Mouse (Mus musculus): Measurements from ENCODE around the gene Lypd8. TPM values are rescaled to one million over a fixed set of nuclear protein-coding genes. Genes with fewer than 3 reads are reported as not detected.
"Not testable (repeated sequence)": the region's sequence is repeated elsewhere in the genome, so short reads cannot be mapped to it uniquely, and the experiment has no call there.

Gene Lypd8
- polyA plus RNA-seq, 1 experiment from 2014 or later: 0.28 TPM

DNA sequence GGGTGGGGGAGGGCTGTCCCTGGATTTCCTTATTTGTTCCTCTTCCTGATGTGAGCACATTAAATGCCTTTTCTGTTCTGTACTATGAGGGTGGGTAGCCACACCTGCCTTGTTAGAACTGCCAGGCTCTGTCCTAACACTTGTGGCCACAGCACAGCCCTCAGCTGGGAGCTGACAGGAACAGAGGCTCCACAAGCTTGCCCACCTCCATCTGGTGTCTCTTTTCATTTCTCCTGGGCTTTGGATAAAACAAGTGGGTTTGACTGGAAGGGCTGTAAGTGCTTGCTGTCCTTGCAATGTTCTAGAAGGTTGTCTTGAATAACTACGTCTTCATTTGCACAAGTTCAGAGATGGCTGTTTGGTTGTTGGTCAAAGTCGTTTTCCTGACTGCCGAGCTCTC, 23.9 kb upstream of the Lypd8 start:
- 64% methylated on average over 3 of the region's 3 CpGs for WGBS
- Histone ChIP-seq H3K4me3 (replicated peaks; ENCODE audit: low read depth, low read length) (no peak overlapping the region), H3K27me3 (ENCODE audit: insufficient read depth, low read length) (no peaks in the 10 kb centered on the region), H3K27ac (no peak overlapping the region), H3K4me1 (replicated peaks; ENCODE audit: insufficient read depth, low read length) (no peaks in the 10 kb centered on the region), H3K9ac (ENCODE audit: low read depth, low read length) (no peak overlapping the region), H3K9me3 (replicated peaks; ENCODE audit: low read length) (no peaks in the 10 kb centered on the region), H3K36me3 (ENCODE audit: insufficient read depth, low read length) (no peaks in the 10 kb centered on the region), H3K4me2 (ENCODE audit: low read length) (no peak overlapping the region)
- no peak for ATAC-seq (replicated peaks; ENCODE audit: low FRiP score, low read depth)
- DNase-seq (ENCODE audit: low spot score): no peak
- no peak for TF ChIP-seq CTCF (IDR thresholded peaks at IDR 0.05; ENCODE audit: low read depth)

DNA sequence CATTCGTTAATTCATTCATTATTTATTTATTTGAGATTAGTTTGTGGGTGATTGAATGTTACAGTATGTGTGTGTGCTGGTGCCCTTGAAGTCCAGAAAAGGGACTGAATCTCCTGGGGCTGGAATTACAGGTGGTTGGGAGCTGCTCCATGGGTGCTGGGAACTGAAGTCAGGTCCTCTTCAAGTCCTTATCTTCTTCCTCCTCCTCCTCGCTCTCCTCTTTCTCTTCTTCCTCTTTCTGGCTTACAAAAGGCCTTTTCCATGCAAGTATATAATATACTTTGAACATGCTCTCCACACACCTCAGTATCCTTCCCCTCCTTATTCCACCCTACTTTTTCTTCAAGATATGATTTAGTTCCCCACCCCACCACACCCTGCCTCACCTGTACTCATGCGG, 21.8 kb upstream of the Lypd8 start:
- H3K36me3 ChIP-seq (ENCODE audit: insufficient read depth, low read length): no peaks in the 10 kb centered on the region
- no peaks in the 10 kb centered on the region for H3K27me3 ChIP-seq (ENCODE audit: insufficient read depth, low read length)
- ATAC-seq (replicated peaks; ENCODE audit: low FRiP score, low read depth): no peak
- H3K4me2 ChIP-seq (ENCODE audit: low read length): no peak overlapping the region
- H3K27ac ChIP-seq: no peak overlapping the region
- no peak overlapping the region for H3K4me3 ChIP-seq (replicated peaks; ENCODE audit: low read depth, low read length)
- no peak for DNase-seq (ENCODE audit: low spot score)
- 92% methylated on average over 3 of the region's 3 CpGs for WGBS
- H3K4me1 ChIP-seq (replicated peaks; ENCODE audit: insufficient read depth, low read length): no peaks in the 10 kb centered on the region
- no peaks in the 10 kb centered on the region for H3K9me3 ChIP-seq (replicated peaks; ENCODE audit: low read length)
- H3K9ac ChIP-seq (ENCODE audit: low read depth, low read length): no peak overlapping the region
- no peak for TF ChIP-seq CTCF (IDR thresholded peaks at IDR 0.05; ENCODE audit: low read depth)

DNA sequence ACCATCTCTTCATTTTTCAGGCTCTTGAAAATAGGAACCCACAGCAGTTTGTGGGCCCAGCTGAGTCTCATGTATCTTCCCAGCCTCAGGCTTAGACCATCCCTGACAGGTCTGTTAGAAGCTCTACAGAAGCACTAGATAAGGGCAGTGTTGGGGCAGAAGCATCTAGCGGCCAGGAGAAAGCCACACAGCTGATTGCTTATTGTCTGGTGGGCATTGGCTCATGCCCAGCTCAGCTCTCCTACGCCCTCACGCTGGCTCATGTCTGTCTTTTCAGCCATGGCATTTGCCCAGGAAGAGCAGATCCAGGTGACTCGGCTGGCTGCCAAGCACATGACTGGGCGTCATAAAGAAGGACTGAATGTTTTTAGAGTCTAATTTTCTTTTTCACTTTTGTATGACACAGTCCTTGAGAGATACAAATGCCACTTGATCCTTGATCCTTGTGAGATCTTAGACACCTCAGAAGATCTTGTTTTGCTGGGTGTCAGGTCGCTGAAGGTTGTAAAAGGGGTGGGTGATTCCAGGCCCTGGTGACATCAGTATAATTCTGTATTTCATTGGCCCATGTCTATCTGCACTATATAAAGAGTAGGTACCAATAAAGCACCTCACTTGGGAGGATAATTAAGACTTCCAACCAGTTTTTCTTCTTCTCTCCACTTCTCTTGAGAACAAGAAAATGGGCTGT, 20.9 kb upstream of the Lypd8 start:
- no peak overlapping the region for H3K9ac ChIP-seq (ENCODE audit: low read depth, low read length)
- 81% methylated on average over 6 of the region's 6 CpGs for WGBS
- DNase-seq (ENCODE audit: low spot score) (no peak), ATAC-seq (replicated peaks; ENCODE audit: low FRiP score, low read depth) (no peak)
- no peaks in the 10 kb centered on the region for H3K9me3 ChIP-seq (replicated peaks; ENCODE audit: low read length)
- no peak overlapping the region for H3K27ac ChIP-seq
- no peaks in the 10 kb centered on the region for H3K4me1 ChIP-seq (replicated peaks; ENCODE audit: insufficient read depth, low read length)
- H3K36me3 ChIP-seq (ENCODE audit: insufficient read depth, low read length): no peaks in the 10 kb centered on the region
- no peaks in the 10 kb centered on the region for H3K27me3 ChIP-seq (ENCODE audit: insufficient read depth, low read length)
- TF ChIP-seq CTCF (IDR thresholded peaks at IDR 0.05; ENCODE audit: low read depth): no peak
- H3K4me2 ChIP-seq (ENCODE audit: low read length): no peak overlapping the region
- H3K4me3 ChIP-seq (replicated peaks; ENCODE audit: low read depth, low read length): no peak overlapping the region

DNA sequence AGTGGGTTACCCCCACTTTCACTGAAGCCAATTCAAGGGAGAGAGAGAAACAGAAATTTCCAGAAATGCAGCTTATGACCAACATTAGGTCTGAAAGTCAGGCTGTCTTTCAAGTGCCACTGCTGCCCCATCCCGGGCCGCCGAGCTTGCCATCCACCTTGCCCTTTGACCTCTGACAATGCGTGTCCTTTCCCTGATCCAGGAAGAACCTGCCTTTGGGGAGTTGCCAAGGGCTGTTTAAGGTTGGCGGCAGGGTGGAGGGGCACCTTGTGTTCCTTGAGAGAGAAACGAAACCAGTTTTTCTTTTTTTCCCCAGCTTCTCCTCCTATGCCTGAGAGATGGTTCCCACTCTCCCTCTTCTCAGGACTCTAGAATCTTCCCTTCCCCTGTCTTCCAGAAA, 16.3 kb upstream of the Lypd8 start:
- H3K9ac ChIP-seq (ENCODE audit: low read depth, low read length); ATAC-seq (replicated peaks; ENCODE audit: low FRiP score, low read depth); H3K9me3 ChIP-seq (replicated peaks; ENCODE audit: low read length); H3K36me3 ChIP-seq (ENCODE audit: insufficient read depth, low read length); H3K4me3 ChIP-seq (replicated peaks; ENCODE audit: low read depth, low read length); H3K4me2 ChIP-seq (ENCODE audit: low read length); H3K4me1 ChIP-seq (replicated peaks; ENCODE audit: insufficient read depth, low read length); H3K27me3 ChIP-seq (ENCODE audit: insufficient read depth, low read length); H3K27ac ChIP-seq; DNase-seq (ENCODE audit: low spot score): not testable (repeated sequence)
- WGBS: no CpG with 5 or more reads among the region's 6 CpGs

DNA sequence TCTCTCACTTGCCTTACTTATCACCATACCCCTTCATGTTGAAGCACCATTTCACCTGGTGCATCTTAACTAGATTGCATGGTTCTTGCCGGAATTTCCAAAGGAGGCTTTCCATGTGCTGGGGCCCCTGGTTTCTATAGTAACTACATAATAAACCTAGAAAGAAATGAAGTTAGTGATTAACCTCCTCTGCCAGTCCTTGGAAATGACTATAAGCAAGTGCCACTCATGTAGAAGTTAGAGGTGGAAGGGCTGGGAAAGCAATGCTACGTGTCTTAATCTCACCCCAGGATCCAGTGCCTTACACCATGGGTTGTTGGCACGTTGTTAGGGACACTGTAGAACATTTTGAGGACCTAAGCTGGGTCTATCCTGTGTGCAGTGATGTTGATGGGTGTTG, 14.4 kb upstream of the Lypd8 start:
- Histone ChIP-seq H3K4me3 (replicated peaks; ENCODE audit: low read depth, low read length) (no peak overlapping the region), H3K9me3 (replicated peaks; ENCODE audit: low read length) (no peaks in the 10 kb centered on the region), H3K36me3 (ENCODE audit: insufficient read depth, low read length) (no peaks in the 10 kb centered on the region), H3K27me3 (ENCODE audit: insufficient read depth, low read length) (no peaks in the 10 kb centered on the region), H3K27ac (peak overlapping the region; percentile 43), H3K4me2 (ENCODE audit: low read length) (no peak overlapping the region), H3K9ac (ENCODE audit: low read depth, low read length) (no peak overlapping the region), H3K4me1 (replicated peaks; ENCODE audit: insufficient read depth, low read length) (no peaks in the 10 kb centered on the region)
- no peak for TF ChIP-seq CTCF (IDR thresholded peaks at IDR 0.05; ENCODE audit: low read depth)
- WGBS: 42% methylated on average over 3 of the region's 3 CpGs
- no peak for ATAC-seq (replicated peaks; ENCODE audit: low FRiP score, low read depth)
- peak; percentile 30 for DNase-seq (ENCODE audit: low spot score)

DNA sequence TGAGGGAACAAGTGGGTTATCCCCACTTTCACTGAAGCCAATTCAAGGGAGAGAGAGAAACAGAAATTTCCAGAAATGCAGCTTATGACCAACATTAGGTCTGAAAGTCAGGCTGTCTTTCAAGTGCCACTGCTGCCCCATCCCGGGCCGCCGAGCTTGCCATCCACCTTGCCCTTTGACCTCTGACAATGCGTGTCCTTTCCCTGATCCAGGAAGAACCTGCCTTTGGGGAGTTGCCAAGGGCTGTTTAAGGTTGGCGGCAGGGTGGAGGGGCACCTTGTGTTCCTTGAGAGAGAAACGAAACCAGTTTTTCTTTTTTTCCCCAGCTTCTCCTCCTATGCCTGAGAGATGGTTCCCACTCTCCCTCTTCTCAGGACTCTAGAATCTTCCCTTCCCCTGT, 12.7 kb upstream of the Lypd8 start:
- not testable (repeated sequence) for H3K4me3 ChIP-seq (replicated peaks; ENCODE audit: low read depth, low read length); H3K27ac ChIP-seq; H3K9ac ChIP-seq (ENCODE audit: low read depth, low read length); H3K9me3 ChIP-seq (replicated peaks; ENCODE audit: low read length); H3K4me1 ChIP-seq (replicated peaks; ENCODE audit: insufficient read depth, low read length); ATAC-seq (replicated peaks; ENCODE audit: low FRiP score, low read depth); DNase-seq (ENCODE audit: low spot score); H3K36me3 ChIP-seq (ENCODE audit: insufficient read depth, low read length); H3K27me3 ChIP-seq (ENCODE audit: insufficient read depth, low read length); H3K4me2 ChIP-seq (ENCODE audit: low read length)
- no CpG with 5 or more reads among the region's 6 CpGs for WGBS

DNA sequence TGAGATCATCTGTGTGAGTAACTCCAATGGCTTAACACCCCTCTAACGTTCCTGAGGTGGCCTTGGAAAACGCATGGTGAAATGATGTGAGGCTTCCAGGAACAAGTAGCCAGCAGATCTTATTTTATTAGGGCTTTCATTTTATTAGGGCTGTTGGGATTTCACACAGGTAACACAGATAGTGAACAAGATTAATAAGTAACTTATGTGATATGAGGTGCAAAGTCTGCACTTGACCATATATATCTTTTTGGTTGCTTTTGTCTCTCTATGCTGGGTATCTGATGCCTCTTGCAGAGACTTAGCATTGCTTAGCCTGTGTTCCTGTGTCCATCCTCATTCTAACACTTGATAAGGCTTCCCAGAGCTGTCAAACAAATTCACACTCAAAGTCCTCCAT, 1.6 kb upstream of the Lypd8 start:
- DNase-seq (ENCODE audit: low spot score): no peak
- H3K4me3 ChIP-seq (replicated peaks; ENCODE audit: low read depth, low read length): no peak overlapping the region
- H3K4me2 ChIP-seq (ENCODE audit: low read length): no peak overlapping the region
- no peaks in the 10 kb centered on the region for H3K27me3 ChIP-seq (ENCODE audit: insufficient read depth, low read length)
- H3K9me3 ChIP-seq (replicated peaks; ENCODE audit: low read length): no peaks in the 10 kb centered on the region
- no peak overlapping the region for H3K9ac ChIP-seq (ENCODE audit: low read depth, low read length)
- H3K36me3 ChIP-seq (ENCODE audit: insufficient read depth, low read length): no peaks in the 10 kb centered on the region
- WGBS: 78% methylated on average over 2 of the region's 2 CpGs
- ATAC-seq (replicated peaks; ENCODE audit: low FRiP score, low read depth): no peak
- H3K4me1 ChIP-seq (replicated peaks; ENCODE audit: insufficient read depth, low read length): no peaks in the 10 kb centered on the region
- no peak for TF ChIP-seq CTCF (IDR thresholded peaks at IDR 0.05; ENCODE audit: low read depth)
- no peak overlapping the region for H3K27ac ChIP-seq

Measured in kidney, postnatal 0 days (tissue).